Mouse (Mus musculus) skeletal muscle tissue, adult 2 months (tissue): ENCODE data around the gene Ostm1.

Experiments used
- DNase-seq: peaks from one replicate; pipeline ENCODE4 v3.0.0-alpha.2; 2012; ENCODE audit warnings: low read depth, low spot score

Ostm1 gene

GRCm38 (mm10) chr10:42734546-42735060 is 151.0 kb downstream of the Ostm1 start:
- peak; percentile 6 for DNase-seq

GRCm38 (mm10) chr10:42751813-42752212 is 168.2 kb downstream of the Ostm1 start:
- DNase-seq = no peak
